Mouse (Mus musculus) embryo, embryonic 11.5 days (tissue): Measurements from ENCODE around the gene Hoxc11.

Source experiments
- DNase-seq: peaks from one replicate; pipeline ENCODE4 v3.0.0-alpha.2; 2012; ENCODE audit warnings: low read depth, low spot score

The Hoxc11 gene

DNA sequence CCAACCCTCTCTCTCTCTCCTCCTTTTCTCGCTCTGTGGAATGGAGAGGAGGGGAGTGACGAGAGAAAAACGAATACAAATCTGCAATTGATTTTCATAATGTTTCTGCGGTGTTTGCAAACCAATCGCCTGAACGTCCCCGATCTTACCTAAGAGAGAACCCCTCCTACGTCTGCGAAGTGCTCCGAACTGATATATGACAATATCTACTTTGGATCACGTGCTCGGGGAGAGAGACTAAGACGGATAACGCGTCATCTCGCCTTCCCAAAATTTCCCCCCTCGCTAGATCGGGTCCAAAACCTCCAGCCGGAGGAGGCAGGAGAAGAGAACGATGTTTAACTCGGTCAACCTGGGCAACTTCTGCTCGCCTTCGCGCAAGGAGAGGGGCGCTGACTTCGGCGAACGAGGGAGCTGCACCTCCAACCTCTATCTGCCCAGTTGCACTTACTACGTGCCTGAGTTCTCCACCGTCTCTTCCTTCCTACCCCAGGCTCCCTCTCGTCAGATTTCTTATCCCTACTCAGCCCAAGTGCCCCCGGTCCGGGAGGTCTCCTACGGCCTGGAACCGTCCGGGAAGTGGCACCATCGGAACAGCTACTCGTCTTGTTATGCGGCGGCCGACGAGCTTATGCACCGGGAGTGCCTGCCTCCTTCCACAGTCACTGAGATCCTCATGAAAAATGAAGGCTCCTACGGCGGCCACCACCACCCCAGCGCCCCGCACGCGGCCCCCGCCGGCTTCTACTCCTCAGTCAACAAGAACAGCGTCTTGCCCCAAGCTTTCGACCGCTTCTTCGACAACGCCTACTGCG, at the start of gene Hoxc11:
TSS of gene Hoxc11 (plus strand) at position 236 of the 815 bp plus-strand sequence.
- no peak for DNase-seq

DNA sequence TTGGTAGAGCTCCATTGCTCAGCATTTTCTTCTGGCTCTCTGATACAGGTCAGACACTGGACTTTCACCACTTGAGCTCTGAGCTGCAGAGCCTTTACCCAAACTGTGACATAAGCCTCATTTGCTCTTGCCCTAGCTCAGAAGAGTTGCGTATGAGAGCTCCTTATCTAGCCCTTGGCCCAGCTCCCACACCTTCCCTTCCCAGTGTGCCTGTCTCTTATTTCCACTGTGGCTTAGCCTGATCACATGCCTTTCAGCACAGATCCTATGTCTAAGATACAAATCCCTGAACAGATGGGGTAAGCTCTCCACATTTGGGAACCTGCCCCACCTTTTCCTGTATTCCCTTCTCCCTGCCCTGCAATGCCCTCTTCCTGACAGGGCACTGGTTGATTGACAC, 49.3 kb upstream of the Hoxc11 start:
- no peak for DNase-seq

DNA sequence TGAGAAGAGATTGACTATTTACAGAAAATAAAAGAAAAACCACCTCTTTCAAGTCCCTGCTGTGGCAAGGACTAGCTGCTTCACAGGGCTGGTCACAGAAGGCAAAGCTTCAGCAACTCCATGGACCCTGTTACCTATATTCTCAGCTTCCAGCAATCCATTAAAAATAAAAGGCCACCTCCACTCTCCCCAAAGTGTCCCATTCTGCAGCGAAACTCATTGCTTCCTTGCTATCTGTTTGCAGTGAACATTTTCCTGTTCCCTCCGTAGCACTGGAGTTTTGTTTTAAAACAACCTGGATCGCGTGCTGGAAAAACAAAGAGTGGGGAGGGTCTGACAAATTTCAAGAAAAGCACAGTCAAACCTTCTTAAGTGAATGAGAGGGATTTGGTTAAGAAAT, 44.7 kb upstream of the Hoxc11 start:
- DNase-seq = no peak

DNA sequence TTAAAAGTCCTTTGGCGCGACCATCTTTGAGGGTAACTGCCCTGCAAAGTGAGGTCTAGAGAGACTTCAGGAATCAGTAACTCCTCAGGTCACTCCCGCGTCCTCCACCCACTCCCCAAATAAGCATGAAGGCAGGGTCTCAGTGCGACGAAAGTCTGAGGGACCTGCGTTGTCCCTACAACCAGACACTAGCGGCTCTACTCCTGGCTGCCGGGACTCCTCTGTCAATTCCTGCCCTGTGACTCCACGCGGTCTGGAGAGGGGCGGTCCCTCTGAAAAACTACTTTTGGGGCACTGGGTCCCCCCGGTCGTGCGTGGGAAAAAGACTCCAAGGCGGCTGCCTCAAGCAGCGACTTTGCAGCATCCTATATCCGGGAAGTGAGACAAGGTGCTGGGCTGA, 44.2 kb upstream of the Hoxc11 start:
- DNase-seq = no peak

DNA sequence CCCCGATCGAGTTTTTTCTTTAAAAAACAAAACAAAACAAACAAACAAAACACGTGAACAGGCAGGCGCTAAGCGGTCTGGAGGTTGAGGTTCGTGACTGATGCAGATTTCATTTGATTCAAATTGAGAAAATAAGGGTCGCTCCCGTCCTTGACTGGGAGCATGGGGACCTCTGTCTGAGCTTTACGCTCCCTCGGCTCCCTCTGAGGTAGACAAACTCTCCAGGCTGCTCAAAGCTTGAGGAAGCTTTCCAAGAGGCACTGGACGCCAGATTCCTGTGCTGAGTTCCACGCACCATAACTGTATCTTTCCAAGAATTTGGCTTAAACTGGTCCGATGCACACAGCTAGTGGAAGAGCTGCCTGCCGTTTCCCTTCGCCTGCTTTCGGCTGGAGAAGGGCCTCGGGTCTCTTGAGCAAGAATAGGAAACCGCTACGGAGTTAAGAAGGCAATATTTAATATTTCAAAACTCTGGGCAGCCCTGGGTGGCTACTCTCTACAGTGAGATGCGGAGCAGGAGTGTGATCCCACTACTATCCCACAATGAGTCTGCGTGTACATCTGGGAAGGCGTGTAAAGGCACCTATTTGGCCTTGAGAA, 43.6 kb upstream of the Hoxc11 start:
- no peak for DNase-seq

DNA sequence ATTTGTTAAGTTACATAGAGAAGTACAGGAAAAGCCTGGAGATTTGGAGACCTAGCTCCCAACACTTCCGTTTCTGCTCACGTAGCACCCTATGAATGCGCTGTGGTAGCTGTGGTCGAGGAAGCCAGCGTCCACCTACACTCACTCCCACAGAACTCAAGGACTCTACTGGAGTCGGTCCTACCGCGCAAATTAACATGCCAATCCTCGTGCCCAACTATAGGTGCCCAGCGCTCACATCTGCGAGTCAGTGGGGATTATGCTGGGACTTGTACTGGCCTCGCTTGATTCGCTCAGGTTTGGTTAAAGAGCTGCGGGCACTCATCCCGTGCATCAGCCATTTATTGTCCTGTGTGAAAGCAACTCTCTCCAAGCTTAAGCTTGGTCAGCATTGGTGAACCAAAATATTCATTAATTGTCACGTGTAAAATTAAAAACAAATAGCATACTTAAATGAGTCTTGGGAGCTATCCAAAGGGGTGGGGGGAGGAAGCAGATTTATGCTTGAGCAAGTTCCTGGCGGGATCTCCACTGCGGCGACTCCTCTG, 41.1 kb upstream of the Hoxc11 start:
- DNase-seq = no peak

DNA sequence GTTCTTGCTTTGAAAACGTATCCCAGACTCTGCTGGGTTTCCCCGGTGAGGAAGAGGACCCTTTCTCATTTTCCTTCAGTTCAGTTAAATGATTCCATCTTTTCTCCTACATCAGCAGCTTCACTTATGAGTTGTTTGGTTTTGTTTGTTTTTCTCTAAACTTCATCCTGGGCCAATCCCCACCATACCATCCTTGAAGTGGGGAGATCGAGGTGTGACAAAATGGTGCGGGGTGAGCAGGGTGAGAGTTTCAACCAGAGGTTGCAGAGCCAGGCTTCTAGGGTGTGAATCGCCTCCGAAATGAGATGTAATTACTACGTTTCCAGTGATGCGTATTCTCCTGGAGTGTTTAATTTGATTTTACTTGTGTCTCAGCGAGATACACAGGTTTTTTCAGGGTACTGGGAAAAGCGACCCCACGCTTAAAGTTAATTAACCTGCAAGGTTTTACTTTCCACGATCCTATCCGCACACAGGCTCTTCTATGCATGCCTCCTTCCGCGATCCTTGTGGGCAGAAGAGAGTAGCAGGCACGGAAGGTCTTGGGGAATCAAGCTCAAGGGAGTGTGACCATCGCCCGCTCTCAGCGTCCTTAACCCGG, 36.2 kb upstream of the Hoxc11 start:
- DNase-seq = no peak

DNA sequence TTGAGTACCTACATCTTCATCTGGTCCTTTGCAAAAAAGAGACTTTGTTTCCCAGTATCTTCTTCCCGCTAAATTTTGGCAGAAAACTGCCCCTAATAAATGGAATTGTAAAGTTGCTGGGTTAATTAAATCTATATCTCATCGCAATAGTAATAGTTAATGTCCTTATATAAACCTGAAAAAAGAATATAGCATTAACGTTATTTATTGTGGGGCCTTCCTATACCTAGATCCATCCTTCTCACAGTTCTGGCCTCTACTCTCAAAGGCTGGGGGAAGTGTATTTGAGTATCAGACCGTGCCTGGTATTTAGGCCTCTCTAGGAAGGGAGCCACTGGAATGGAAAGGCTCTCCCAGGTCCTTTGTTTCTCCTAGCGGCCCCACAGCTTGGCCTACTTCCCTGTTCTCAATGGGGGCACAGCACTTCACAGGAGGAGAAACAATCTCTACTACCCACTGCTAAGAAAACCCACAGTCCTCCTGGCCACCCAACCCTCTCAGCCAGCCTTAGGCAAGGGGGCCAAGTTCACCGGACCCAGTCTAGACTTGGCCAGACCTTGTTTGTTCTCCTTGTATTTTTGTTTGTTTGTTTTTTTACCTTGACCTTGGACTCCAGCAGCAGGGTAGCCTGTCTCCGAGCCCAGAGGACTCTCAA, 35.5 kb upstream of the Hoxc11 start:
- no peak for DNase-seq

DNA sequence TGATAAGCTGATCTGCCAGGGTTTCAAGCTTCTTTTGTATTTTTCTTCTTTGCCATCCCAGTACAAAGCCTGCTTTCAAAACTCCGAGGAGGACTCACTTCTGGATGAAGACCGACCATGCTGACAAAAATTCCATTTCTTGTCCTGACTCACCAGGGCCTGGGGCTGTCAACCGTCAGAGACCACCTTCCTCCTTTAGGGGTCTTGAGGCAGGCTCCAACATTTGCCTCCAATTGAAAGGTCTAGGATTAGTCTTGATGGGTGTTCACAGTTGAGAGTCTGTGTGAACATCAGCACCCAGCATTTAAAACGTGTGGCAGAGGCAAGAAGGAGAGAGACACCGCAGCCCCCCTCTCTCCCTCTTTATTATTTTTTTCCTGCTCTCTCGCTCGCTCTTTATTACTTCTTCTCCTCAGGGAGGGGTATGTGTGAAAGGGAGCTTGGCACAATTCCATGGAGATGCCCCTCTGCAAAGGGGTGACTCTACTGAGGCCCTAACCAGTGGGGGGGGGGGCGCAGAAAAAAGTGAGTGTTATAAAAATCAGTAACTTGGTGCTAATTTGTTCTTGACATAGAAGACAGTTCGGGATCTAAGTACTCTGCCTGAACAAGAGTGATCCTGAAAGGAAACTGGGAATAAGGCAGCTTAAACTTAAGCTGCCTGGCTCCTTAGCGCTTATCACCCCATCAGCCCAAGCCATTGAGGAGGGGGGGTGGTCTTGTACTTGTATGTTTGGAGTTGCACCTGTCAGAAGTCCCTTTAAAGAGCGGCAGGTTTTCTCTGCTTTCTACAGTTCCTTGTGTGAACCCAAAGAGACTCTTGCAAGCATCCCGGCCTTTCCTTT, 34.7 kb upstream of the Hoxc11 start:
- DNase-seq = no peak

DNA sequence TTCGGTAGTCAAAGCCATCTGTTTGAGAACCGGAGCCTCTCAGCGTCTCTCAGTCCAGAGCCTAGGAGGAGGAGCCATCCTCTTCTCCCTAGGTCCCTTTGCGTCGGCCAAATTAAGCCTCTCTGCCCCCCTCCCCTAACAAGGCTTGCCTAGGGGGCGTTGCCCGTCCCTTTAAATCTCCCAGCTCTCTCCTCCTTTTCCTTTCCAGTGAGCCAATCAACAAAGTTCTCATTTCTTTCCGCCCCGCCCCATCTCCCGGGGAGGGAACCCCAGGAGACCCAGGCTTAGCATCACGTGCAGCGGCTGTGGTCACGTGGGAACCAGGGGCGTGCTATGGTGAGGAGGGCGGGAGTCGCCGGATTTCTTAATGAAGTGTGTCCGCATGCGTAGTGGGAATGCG, 33.6 kb upstream of the Hoxc11 start:
- DNase-seq = peak; percentile 75

DNA sequence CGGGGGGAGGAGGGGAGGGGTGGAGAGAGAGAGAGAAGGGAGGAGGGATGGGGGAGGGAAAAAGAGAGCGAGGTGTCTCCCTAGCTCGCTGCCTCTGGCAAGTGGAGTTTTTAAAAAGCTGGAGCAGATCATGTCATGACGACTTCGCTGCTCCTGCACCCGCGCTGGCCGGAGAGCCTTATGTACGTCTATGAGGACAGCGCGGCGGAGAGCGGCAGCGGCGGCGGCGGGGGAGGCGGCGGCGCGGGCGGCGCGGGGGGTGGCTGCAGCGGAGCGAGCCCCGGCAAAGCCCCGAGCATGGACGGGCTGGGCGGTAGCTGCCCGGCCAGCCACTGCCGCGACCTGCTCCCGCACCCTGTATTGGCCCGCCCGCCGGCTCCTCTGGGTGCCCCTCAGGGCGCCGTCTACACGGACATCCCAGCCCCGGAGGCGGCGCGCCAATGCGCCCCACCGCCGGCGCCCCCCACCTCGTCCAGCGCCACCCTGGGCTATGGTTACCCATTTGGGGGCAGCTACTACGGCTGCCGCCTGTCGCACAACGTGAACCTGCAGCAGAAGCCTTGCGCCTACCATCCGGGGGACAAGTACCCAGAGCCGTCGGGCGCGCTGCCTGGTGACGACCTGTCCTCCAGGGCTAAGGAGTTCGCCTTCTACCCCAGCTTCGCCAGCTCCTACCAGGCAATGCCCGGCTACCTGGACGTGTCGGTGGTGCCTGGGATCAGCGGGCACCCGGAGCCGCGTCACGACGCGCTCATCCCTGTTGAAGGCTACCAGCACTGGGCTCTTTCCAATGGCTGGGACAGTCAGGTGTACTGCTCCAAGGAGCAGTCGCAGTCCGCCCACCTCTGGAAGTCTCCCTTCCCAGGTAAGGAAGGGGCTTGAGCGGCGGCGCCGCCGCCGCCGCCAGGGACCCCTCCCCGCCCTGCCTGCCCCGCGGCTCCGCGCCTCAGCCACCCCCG, 32.9 kb upstream of the Hoxc11 start, which contains the start of gene Hoxc13:
TSS of gene Hoxc13 (plus strand) at position 51 of the 959 bp plus-strand sequence.
- DNase-seq = no peak

DNA sequence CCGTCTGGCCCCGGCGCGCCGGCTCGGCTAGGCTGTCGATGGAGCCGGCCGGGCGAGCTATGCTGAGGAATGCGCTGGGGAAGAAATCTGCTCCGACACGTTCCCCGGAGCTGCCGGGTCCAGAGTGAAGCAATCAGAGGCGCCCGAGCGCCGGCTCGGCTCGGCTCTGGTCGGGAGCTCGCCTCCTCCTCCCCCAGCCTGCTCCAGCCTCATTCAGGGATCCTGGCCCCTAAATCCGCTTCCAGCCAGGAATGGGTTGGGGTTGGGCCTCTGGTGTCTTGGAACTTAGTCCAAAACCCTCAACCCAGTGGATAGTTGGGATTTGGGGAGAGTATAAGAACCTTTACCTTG, 32.2 kb upstream of the Hoxc11 start:
- no peak for DNase-seq

DNA sequence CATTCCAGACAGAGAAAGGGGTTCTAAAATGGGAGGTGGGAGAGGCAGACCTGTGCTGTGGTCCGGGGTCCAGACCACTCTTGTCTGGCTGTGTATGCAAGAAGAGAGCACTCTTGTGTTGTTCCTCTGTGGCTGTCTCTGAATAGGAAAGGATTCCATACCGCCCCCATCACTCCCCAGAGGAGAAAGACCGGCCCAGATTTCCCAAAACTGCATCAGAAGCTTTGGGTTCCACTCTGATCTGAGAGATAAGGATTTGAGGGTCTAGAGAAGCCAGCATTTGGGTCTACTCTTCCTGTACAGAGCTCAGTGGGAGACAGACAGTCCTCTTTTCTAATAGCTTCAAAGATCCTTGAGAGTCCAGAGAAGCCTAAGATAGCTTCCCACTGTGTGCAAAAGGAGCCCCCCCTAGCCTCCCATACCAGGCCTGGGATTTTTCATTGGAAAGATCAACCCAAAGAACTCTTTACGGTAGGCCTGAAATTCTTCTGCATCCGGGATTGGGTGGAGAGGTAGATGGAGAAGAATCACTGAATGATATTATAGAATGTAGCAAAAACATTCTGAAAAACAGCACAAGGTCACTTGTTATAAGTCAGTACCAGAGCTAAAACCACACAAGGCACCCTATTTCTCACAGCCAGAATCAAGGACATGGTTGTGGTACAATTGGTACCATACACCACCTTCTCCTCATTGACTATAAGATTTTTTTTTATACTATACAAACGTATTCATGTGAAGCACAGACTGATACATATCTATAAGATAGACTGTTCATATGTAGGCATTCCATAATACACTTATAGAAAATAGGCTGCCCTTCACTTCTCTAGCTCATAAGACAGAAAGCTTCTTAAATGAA, 31.4 kb upstream of the Hoxc11 start:
- no peak for DNase-seq

DNA sequence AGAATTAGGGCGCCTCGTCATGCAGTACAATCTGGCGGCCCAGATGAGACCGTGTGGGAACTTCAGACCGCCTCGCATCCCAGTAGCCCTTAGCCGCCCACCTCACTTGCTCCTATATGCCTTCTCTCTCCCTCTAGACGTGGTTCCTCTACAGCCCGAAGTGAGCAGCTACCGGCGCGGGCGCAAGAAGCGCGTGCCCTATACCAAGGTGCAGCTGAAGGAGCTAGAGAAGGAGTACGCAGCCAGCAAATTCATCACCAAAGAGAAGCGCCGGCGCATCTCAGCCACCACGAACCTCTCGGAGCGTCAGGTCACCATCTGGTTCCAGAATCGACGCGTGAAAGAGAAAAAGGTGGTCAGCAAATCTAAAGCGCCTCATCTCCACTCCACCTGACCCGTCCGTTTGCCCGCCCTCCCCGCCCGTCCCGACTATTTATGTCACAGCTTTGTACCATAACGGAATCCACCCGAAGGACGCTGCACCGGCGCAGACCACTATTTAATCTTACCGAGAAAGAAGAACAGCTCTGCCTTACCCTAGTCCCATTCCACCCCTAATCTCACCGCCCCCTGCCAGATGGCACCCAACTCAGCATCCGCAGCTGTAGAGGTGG, 27.1 kb upstream of the Hoxc11 start:
- no peak for DNase-seq

DNA sequence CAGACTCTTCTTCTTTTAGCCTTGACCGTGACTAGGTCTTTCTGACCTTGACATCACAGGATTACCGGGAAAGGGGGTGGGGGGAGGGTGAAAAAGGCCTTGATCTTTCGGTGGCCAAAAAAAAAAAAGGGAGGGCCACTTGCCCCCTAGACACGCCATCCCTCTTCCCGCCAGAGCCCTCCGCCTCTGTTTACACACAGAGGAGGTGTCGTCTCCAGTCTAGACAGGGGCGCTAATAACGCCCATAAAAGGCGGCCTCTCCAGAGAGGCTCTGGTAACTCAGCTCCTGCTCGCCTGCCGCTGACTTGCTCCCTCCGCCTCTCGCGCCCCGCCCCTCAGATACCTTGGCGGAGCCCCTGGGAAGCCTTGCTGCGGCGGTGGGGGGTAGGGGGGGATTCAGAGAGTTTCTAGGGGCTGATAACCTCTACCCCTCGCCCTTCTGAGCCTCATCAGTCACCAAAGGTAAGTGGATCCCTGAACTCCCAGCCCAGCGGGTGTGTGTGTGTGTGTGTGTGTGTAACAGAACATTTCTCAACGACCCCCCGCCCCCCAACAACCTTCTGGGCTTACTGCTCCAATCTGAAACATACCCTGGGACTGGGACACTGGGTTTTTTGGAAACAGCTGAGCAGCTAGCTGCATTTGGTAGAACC, 22.4 kb upstream of the Hoxc11 start:
- no peak for DNase-seq

DNA sequence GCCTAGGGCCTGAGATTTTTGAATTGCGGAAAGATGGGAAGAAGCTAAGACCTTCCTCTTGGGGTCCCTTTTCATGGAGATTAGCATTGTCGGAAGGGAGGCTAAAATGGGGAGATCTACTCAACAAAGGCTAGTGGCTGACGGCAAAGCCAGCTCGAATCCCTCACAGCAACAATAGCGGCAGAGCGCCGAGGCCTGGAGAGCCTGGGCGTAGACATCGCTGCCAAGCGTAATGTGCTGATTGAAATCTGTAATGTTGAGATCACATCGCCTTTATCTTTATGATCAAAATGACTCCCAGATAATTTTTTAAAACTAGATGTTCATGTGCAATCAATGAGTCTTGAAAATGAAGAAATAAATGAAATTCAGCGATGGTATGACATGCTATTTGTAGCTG, 19.8 kb upstream of the Hoxc11 start:
- no peak for DNase-seq

DNA sequence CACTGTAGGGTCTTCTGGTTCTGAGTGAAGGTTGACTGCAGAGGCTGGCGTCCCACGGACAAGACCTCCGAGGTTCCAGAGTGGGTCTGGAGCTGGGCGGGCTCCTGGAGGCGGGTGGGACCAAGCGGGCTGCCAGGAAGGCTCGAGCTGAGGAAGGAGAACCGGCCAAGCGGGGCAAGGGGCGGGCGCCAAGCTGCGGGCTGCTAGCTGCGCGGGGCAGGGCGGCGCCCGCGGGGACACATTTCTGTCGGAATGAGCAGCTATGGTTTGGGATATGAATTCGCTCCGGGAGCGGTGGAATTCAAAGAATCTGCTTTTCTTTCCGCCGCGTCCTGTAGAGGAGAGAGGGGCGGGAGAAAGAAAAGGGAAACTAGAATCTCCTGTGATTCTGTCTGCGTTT, 19.3 kb upstream of the Hoxc11 start:
- no peak for DNase-seq

DNA sequence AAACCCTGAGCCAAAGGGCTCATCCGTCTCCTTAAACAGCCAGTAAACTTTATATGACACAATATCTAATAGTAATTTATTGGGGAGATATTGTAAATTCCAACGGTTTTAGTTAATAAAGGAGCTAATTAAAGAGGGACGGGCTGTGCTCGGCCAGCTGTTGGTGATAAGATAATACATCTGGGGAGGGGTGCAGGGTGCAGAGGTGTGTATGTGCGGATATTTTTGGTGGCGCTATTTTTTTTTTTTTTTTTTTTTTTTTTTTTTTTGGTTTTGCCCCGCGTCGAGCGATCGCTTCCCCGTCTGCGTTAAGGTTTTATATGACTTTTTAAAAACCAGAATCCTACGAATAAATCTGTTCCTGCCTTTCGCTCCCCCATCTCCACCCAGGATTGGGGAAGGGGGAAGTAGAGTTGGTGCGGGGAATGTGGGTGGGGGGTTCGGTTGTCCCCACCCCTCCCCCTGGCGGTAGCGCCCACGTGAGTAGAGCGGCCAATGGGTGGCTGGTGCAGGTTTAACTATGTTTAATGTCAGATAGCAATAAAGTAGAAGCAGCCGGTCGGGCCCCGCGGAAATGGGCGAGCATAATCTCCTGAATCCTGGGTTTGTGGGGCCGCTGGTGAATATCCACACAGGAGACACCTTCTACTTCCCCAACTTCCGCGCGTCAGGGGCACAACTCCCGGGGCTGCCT, 17.8 kb upstream of the Hoxc11 start, which contains the start of gene Hoxc12:
TSS of gene Hoxc12 (plus strand) at position 479 of the 694 bp plus-strand sequence.
- no peak for DNase-seq
